Mouse (Mus musculus) liver, embryonic 14.5 days (tissue): ENCODE results near the gene Pdxk.

Experiments
- CTCF ChIP-seq: IDR thresholded peaks from 2 replicates; pipeline ENCODE4 v1.5.1; 2016; ENCODE audit warnings: antibody characterized with exemption, low read depth, control low read depth
- EP300 ChIP-seq: IDR thresholded peaks from 2 replicates; pipeline ENCODE4 v1.6.1; 2016; ENCODE audit warnings: antibody characterized with exemption, low read depth

DNA sequence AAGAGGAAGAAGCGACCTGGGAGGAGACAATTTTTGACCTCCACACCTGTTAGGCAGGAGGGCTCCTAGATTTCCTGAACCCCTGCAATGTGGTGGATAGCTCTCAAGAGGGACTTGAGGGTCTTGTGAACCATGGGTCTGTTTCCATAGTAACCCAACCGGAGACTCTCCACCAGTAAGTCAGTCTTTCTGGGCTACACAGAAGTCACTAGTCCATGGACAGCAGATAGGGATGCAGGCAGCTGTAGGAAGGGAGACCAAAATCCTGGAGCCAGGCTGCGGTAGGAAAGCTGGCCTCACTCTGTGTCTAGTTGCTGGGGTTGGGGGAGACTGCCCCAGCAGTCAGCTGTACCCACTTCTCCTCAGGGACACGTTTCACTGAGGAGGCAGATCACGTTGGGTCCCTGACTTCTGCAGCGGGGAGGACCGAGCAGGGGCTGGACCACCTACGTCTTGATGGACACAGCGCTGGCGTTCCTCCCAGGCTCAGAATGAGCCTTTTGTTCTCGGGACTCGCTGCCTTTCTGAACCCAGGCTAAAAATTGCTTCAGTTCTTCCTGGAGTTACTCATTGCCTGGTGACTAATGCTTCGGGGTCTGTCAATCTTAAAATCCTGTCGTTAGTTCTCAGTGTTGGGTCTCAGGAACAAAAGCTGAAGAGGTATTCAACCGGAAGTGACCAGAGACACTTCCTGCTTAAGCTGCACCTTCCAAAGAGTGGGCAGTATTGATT, 6.0 kb upstream of the Pdxk start:
- TF ChIP-seq CTCF (no peak), EP300 (no peak)
